Mouse (Mus musculus) NIH3T3 (cell line): ENCODE data around the gene Zfp526.
"Not testable (repeated sequence)": the region's sequence is repeated elsewhere in the genome, so short reads cannot be mapped to it uniquely, and the experiment has no call there.

Experiments used
- DNase-seq: peaks from one replicate; pipeline ENCODE4 v3.0.0-alpha.2; 2012; ENCODE audit warnings: low read depth

Zfp526 gene

DNA sequence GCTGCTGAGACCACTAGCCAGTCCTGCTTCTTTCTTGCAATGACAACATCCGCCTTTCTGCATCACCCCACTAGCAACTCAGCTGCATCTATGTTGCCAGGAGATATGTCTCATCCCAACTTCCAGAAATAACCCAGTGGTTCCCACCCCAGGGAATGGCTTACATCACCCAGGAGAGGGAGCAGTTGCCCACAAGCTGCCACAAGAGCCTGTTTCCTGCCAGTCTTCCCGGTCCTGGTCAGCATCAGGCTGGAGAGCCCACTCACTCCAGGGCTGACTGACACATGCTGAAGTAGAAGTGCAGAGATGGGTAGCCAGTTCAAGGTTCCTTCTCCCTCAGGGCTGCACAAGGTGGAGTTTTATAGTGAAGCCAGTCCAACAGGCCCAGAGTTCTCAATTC is 19.8 kb downstream of the Zfp526 start:
- peak; percentile 93 for DNase-seq

DNA sequence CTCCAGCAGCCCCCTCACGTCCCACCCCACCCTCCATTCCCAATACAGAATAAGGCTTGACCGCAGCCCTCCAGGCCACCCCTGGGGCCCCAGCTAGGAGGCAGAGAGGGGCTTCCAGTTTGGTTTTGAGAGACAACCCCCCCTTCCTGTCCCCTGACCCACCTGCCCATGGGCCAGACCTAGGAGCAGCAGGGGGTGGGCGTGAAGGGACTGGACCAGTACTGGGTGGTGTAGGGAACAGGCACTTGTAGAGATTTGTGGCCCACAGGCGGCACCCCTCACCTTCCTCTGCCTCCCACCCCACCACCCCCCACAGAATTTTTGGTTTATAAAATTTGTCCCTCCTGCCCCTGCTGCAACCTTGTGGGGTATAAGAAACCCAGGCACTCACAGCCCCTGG is 22.1 kb downstream of the Zfp526 start:
- DNase-seq = no peak

DNA sequence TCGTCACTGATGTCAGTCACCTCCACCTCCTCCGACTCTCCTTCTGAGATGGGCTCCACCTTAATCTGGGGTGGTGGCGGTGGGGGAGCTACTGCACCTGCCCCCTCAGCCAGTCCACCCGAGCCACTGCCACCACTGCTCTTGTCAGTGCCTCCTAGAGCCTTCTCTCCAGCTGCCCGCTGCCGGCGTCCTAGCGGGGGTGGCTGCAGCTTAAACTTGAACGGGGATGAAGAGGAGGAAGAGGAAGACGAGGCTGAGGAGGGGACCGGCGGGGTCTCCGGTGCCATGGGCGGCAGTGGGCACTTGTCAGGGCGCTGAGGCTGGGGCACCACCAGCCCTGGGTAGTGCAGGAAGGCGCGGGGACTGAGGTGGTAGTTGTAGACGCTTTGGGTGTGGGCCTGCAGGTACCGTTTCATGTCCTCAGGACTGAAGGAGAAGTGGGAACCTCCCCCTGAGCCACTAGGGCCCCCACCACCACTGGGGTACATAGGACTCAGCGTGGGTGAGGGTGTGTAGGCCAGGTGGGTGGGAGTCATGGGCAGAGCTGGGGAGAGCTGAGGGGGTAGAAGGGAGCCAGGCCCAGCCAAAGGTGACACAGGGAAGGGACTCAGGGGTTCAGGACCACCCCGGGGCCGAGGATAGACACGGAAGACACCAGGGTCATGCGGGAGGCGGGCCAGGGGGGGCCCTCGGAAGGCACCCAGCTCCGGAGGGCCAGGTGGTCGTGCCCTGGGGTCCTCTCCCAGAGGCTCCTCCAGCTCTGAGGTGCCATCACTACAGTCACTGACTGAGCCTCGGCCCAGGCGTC is 23.5 kb downstream of the Zfp526 start:
- no peak for DNase-seq

DNA sequence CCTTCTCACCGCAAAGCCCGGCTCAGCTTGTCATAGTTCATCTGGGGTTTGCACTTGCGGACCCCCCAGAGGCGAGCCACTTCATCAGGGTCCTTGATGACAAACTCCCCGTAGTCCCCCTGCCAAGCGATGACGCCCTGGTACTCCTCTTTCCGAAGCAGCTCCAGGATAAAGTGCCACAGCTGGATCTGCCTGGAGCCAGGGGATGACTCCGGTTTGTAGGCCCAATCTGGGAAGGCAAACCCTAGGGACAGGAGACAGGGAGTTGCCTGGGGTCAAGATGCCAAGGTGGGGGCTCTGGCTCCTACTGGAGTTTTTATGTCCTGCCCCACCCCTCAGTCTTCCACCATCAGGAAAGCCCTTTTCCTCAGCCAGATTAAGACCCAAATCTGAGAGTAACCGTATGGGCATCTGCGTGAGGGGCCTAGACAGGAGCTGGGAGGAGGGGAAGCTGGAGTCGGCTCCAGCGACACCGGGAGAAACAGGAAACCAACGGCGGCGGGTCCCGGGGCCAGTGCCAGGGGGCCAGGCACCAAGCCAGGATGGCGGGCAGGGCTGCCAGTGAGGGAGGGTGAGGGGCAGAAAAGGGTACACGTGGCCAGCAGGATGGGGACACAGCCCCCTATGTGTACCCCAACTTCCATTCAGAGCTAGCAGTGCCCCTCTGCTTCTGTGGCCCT is 25.0 kb downstream of the Zfp526 start:
- no peak for DNase-seq

DNA sequence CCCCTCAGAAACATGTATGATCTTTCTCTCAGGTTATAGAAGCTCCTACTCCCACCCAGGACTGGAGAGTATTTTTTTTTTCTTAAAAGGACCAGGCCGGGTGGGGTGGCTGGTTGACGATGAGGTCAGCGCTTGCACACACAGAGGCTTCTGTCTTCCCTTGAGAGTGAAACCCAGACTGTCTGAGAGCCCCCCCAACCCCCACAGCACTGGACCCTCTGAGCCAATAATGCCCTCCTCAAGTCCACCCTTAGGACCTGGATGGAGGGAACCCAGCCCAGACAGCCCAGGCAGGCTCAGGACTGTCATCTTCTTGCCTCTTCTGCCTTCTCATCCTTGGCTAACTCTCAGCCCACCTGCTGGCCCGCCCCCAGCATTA is 25.5 kb downstream of the Zfp526 start:
- peak; percentile 31 for DNase-seq

DNA sequence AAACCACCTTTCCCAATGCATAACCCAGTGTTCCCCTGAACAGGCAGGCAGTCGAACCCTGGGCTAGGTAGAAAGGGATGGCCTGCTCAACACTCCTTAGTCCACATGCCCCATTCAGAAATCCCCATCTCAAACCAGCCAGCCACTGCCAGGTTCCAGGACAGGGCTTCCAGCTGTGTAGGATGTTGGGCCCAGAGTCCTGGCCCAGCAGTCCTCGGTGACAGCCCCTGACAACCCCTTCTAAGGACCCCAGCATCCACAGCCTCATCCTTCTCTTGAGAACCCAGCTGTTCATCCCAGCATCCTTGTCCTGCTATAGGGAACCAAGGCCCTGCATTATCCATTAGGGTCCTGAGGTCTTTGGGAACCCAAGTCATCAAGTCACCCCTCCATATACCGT is 26.3 kb downstream of the Zfp526 start:
- no peak for DNase-seq

DNA sequence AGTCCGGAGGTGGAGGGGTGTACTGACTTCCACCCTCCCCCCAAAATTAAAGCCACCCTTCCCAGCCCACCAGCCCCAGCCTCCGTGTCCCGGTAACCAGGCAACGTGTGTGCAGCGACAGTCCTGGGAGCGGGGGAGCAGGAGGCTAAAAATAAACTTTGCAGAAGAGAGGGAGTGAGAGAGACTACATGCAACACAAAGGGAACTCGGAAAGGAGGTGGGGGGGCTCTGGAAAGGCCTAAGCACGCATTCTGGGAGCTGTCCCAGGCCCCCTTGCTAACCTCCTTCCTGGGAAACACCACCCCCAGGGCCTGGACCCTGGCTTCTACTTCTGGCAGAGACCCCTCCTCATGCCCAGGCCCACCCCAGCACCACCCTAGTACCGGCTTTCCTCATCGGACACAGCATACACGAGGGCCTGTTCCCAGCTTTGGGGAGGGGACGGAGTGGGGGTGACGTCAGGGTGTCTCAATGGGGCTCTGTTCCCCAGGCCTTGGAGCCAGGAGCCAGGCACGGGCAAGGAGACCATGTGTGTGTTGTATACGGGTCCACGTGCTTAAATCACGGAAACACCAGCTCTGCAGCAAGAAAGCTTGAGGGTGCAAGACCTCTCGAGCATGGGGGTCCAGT is 26.9 kb downstream of the Zfp526 start:
- DNase-seq = peak; percentile 61

DNA sequence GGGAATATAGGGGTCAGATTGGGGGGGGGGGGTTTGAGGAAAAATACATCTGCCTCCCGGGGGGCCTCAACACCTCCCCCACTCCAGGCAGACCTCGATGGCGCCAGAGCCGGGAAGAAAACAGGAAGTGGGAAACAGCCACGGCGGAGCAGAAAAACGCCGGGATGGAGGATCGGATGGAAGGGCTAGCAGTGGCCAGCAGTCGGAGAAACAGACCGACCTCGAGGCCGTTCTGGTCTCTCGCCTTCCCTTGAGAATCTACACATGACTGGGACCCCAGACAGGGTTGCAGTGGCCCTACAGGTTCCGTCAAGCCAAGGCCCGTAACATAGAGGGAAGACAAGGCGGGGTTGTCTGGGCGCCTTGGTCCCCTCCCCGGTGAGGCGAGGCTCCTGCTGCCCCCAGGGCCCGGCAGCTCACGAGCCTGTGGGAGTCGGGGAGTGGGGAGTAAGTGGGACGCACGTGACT is 27.7 kb downstream of the Zfp526 start:
- DNase-seq = peak; percentile 53

DNA sequence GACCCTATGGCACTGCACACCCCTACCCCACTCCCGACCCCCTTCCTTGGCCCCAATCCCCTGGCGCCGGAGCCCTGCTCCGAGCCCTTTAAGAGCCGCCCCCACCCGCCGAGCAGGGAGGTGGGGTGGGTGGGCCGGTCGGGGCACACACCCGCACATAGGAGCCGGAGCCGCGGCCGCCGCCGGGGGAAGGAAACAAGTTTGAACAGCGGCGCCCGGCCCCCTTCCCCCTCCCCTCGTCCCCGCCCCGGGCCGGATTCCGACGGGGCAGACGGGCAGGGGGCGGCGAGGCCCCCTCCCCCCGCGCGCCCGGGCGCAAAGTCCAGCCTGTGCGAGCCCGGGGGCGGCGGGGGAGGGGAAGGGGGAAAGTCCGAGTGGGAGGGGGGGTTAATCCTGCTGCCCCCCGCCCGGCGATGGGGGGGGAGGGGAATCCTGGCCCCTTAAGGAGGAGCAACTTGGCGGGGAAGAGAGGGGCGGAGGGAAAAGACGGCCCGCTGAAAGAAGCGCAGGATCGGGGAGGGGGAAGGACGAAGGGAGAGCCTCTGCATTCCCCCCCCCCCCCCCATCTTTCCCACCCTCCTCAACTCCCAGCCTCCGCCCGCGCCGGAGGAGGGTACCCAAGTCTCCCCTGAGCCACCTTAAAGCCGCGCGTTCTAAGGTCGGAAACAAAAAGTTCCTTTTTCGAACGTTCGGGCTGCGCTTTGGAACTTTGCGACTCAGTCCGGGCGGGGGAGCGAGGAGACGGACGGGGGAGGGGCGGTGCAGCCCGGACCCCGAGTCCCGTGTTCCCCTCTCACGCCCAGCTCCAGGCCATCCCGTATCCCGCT is 28.3 kb downstream of the Zfp526 start:
- DNase-seq = peak; percentile 85

DNA sequence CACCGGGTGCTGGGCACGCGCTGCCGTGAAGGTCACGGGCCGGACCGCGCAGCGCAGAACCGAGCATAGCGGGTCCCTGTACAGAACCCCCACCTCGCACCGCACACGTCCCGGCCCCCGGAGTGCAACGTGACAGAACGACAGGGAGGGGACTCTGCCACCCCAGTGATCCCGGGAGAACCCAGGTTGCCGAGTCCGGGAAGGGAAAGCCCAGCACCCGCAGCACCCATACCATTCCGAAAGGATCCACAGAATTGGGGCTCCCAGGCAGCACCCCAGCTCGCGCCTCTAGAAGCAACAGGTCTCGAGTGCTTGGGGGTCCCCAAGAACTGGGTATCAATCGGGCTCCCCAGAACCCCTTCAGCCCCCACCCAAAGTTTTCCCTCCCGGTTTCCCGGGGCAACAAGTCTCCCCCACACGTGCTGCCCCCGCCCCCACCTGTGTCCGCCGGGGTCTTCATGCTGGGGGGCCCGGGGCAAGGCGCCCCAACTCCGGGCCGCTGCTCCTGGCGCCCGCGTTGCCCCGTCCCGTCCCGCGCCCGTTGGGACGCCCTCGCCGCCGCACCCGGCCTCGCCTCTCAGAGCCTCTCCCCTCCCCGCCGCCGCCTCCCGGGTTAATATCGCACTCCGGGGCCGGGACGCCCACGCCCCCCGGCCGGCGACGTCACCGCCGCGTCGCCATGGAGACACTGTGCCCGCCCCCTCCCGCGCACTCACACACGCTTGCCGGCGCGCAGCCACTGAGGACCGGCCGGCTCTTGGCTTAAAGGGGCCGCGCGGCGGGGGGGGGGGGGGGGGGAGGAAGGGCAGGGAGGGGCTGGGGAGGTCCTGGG is 29.1 kb downstream of the Zfp526 start, which contains the start of gene Erf:
TSS of gene Erf (minus strand) at position 621 of the 832 bp plus-strand sequence.
- peak; percentile 98 for DNase-seq

DNA sequence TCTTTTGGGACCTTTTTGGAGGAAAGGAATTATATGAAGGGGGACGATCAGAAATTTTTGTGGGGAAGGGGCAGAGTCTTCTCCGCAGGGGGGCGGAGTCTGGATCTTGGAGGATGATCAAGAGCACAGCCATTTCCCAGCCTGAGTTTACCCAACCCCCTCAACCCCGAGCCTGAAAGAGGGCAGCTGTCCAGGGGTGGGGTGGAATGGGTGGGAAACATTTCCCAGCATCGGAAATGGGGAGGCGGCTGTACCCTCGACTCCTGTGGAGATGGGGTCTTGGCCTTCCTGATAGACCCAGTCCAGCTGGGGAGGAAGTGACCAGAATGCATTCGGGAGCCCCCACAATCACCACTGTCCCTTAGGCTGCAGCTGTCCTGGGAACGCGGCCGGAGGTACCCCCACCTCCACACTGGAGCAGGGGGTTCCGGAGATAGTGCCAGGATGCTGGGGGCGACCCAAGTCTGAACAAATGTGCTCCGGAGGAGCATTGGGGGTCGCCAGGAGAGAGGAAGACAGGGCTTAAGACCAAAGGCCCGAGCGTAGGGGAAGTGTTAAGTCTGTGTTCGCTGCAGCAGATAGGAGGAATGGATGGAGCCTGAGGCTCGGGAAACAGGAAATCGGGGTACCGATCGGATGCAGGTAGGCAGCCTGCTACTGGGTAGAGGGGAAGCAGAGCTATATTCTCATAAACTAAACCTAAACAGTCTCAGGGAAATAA is 30.0 kb downstream of the Zfp526 start:
- DNase-seq = peak; percentile 73

DNA sequence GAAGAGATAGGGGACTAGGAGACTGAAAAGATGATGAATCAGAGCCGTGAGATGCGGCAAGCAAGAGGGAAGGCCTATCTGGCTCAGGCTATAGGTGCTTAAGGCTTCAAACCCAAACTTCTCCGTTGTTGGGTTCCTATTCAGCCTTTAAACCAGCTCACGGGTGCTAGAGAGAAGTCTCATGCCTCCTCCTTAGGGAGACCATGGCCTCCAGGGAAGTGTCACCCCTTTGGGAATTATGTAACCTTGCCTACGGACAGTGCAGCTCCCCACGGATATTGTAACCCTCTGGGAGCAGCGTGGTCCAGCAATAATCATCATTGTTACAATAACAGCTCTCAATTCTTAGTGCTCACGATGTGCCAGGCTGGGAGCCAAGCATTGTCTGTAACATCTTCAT is 30.6 kb downstream of the Zfp526 start:
- no peak for DNase-seq

DNA sequence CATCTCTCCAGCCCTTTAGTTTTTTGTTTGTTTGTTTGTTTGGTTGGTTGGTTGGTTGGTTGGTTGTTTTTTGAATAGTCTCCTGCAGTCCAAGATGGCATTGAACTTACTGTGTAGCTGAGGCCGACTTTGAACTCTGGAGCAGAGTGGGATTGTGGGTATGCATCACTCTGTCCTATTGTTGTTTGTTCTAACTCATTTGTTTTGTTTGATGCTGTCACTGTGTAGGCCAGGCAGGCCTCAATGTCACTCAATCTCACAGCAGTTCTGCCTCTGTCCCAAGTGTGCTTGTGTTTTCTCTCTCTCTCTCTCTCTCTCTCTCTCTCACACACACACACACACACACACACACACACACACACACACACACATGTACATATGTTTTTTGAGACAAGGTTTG is 40.7 kb downstream of the Zfp526 start:
- no peak for DNase-seq

DNA sequence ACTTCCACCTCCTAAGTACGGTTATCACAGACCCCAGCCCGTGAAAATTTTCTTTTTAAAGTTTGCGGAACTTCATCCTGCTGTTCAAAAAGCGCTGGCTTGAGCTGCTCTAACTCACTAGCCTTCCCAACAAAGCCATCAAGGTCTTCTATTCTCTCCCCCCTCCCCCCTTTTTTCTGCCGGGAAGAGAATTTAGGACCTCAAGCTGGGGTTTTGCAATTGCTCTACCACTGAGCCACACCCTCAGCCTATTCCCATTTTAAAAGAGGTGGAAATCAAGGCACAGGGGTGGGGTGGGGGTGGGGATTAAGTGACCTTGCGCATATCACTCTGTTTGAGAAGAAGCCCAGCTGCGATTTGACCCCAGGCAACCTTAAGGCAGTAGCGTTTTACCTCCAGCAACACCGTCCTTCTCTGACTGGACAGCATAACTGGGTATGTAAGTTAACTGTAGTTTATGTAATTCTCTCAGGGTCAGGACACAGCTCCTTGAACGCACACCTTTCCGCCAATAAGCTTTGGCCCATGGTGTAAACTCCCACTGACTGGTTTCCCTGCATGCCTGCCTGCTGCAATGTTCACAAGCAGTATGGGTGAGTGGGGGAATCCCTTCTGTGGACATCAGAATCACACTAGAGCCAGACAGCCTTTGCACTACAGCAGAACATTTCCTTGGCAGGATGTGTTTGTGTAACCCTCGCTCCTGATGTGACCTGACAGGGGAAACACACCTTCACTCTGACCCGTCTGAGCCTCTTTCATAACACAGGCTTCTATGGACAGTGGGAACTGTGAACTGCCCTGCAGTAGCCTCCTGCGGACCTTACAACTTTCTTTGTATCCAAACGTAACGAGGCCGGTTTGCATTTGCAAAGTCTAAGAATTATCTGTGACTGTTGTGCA is 43.0 kb downstream of the Zfp526 start:
- no peak for DNase-seq

DNA sequence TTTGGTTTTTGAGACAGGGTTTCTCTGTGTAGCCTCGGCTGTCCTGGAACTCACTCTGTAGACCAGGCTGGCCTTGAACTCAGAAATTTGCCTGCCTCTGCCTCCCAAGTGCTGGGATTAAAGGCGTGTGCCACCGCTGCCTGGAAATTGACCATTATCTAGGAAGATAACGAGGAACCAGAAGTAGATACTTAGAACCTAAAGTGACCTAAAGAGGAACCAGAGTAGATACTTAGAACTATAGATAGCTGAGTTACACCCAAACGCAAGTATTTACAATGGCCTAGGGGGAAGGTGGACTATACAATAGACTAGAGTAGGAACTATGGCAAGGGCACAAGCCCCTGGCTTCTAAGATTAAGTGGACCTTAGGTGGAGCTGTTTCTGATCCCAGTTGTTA is 44.5 kb downstream of the Zfp526 start:
- DNase-seq = not testable (repeated sequence)

DNA sequence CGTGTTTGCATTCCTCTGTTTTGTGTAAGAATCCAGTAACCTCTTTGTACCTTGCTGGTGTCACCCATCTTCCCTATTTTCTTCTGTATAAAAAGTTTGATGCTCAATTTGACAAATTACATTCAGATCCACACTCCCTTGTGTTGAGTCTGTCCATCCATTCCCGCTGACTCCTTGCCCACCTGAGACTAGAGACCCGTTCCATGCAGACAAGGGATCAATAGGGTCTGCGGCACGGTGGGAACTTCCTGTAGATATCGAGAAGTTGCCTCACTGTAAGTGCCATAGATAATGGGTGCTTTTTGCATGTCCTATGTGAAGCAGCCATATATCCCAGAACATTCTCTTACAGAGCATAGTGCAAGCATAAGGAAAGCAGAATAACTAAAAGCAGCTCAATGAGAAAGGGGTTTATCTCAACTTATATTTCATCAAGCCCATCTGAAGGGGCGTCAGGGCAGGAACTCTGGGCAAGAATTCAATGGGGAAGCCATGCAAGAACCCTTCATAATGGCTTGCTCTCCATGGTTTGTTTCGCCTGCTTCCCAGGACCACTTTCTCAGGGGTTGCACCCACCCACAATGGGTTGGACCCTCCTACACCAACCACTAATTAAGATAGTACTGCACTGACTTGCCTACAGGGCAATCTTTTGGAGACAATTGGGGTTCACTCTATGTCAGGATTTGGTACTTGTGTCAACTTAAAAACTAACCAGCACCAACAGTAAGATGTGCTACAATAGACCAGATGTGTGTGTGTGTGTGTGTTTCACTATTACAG is 45.1 kb downstream of the Zfp526 start:
- no peak for DNase-seq

DNA sequence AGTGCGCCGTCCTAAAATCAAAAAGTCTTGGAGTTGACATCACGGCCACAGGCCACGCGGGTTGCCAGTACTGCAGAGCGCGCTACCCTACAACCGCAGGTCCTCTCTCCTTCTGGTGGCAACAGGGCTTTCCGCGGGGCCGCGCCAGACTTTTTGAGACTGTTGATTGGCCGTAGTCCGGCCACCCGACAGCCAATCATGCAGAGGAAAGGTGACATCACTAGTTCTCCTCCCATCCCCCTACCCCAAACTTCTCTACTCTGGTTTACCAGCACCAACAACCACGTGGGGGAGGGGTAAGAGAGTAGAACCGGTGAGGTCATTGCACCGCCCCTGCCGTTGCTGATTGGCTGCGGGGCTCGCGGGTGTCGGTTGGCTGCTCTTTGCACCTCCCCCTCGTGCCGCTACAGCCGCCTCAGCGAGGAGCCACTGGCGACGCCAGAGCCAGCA is 46.1 kb downstream of the Zfp526 start, which contains the start of gene Cic:
TSS of gene Cic (plus strand) at position 404 of the 450 bp plus-strand sequence.
- peak; percentile 99 for DNase-seq

DNA sequence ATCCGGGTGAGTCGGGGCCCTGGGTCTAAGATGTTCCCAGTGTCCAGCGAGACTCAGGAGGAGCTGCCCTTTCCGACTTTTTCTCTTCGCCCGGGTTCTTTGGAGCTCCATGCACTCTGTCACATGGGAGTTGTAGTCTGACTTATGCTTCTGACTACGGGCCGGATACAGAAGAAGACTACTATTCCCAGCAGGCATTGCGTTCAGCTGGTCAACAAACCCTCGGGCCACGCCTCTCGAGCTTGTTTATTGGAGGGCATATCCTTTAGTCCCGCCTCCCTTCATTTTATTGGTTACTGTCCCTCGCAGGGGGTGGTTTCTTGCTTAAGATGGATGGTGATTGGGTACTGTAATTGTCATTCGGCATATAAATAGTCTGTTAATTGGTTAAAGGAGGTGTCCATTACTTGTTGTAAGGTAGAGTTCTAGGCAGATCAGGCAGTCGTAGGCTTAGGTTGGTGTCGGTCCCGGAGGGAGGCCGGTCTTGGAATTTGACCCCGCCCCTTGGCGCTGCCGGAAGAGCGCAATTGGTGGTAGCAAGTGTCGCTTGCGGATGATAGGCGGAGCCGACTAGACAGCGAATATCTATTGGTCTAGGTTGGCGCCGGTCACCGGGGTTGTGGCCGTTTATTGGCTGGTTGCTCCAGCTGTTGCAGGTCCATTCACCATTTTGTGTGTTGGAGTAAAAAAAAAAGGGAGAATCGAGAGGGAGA is 46.7 kb downstream of the Zfp526 start:
- peak; percentile 100 for DNase-seq
